Mouse (Mus musculus) lung, adult 18-20 months (tissue): ENCODE results near the gene Sptb.

Source experiments
- DNase-seq, 2 experiments: peaks; one replicate each; pipeline ENCODE4 v3.0.0; 2022; ENCODE audit warnings: mixed read lengths in 2 of 2

The Sptb gene

GRCm38 (mm10) chr12:76572261-76573251, 137.8 kb downstream of the Sptb start:
- DNase-seq: no peak

GRCm38 (mm10) chr12:76571266-76571665, 139.1 kb downstream of the Sptb start:
- DNase-seq: no peak

- no peak for DNase-seq
Measured at GRCm38 (mm10) chr12:76570221-76570940, 140.0 kb downstream of the Sptb start.

- DNase-seq: no peak
Measured at GRCm38 (mm10) chr12:76566284-76566683, 144.1 kb downstream of the Sptb start.

GRCm38 (mm10) chr12:76562196-76562595, 148.2 kb downstream of the Sptb start:
- no peak for DNase-seq

- no peak for DNase-seq
Measured at GRCm38 (mm10) chr12:76558206-76558605, 152.1 kb downstream of the Sptb start.

- no peak for DNase-seq
Measured at GRCm38 (mm10) chr12:76556745-76557389, 153.5 kb downstream of the Sptb start.

GRCm38 (mm10) chr12:76556187-76556586, 154.2 kb downstream of the Sptb start:
- DNase-seq: no peak

GRCm38 (mm10) chr12:76554871-76555386, 155.4 kb downstream of the Sptb start:
- DNase-seq: no peak

GRCm38 (mm10) chr12:76554392-76554791, 156.0 kb downstream of the Sptb start:
- no peak for DNase-seq

GRCm38 (mm10) chr12:76553917-76554316, 156.4 kb downstream of the Sptb start:
- DNase-seq: peak in 1 of 2 experiments; percentile 26

- no peak for DNase-seq
Measured at GRCm38 (mm10) chr12:76552958-76553357, 157.4 kb downstream of the Sptb start.

GRCm38 (mm10) chr12:76552321-76552720, 158.0 kb downstream of the Sptb start:
- DNase-seq: peak; percentile 44 to 49

GRCm38 (mm10) chr12:76549203-76549602, 161.1 kb downstream of the Sptb start:
- DNase-seq: no peak

- no peak for DNase-seq
Measured at GRCm38 (mm10) chr12:76548082-76548423, 162.3 kb downstream of the Sptb start.

- DNase-seq: peak; percentile 71 to 84
Measured at GRCm38 (mm10) chr12:76547409-76548081, 162.8 kb downstream of the Sptb start.

GRCm38 (mm10) chr12:76546383-76547276, 163.7 kb downstream of the Sptb start:
- no peak for DNase-seq

GRCm38 (mm10) chr12:76545786-76546370, 164.5 kb downstream of the Sptb start:
- no peak for DNase-seq

GRCm38 (mm10) chr12:76541879-76542278, 168.5 kb downstream of the Sptb start:
- DNase-seq: no peak

- no peak for DNase-seq
Measured at GRCm38 (mm10) chr12:76541475-76541874, 168.9 kb downstream of the Sptb start.

- DNase-seq: no peak
Measured at GRCm38 (mm10) chr12:76540701-76541221, 169.6 kb downstream of the Sptb start.
